Comparison of ENCODE assay signal across 16 mouse cellular contexts in genomic region chr6:14094907-14095306, GRCm38 (mm10).
"Had no signal": no experiment of that assay in that cellular context is flagged by ENCODE, and none has a peak within 500 bp of the region (broad histone marks: within the 10 kb centered on the region; RNA-seq: fewer than 3 reads in every experiment).

No protein-coding gene starts in this region.

- H3K27me3 ChIP-seq: lung, embryonic 15.5 days; megakaryocyte, embryonic 14.5 days; midbrain, embryonic 13.5 days; midbrain, embryonic 15.5 days; neural tube, embryonic 12.5 days; stomach, embryonic 15.5 days had no signal

- H3K36me3 ChIP-seq: lung, embryonic 15.5 days; midbrain, embryonic 13.5 days; midbrain, embryonic 15.5 days; neural tube, embryonic 12.5 days; stomach, embryonic 15.5 days had no signal

- H3K27ac ChIP-seq: lung, embryonic 15.5 days; macrophage; midbrain, embryonic 13.5 days; midbrain, embryonic 15.5 days; neural tube, embryonic 12.5 days; stomach, embryonic 15.5 days; stomach, postnatal 0 days had no signal

- H3K9ac ChIP-seq: lung, embryonic 15.5 days; midbrain, embryonic 13.5 days; midbrain, embryonic 15.5 days; neural tube, embryonic 12.5 days; stomach, embryonic 15.5 days had no signal

- H3K4me1 ChIP-seq: lung, embryonic 15.5 days; megakaryocyte, embryonic 14.5 days; midbrain, embryonic 13.5 days; midbrain, embryonic 15.5 days; neural tube, embryonic 12.5 days; stomach, embryonic 15.5 days had no signal

- H3K4me3 ChIP-seq: lung, embryonic 15.5 days; megakaryocyte, embryonic 14.5 days; midbrain, embryonic 13.5 days; midbrain, embryonic 15.5 days; neural tube, embryonic 12.5 days; stomach, embryonic 15.5 days had no signal

- H3K4me2 ChIP-seq: lung, embryonic 15.5 days; midbrain, embryonic 11.5 days; midbrain, embryonic 13.5 days; midbrain, embryonic 15.5 days; neural tube, embryonic 12.5 days; stomach, embryonic 15.5 days had no signal

- ATAC-seq: lung, postnatal 0 days; midbrain, embryonic 13.5 days; midbrain, embryonic 15.5 days had no signal

- DNase-seq: lung, postnatal 14 days; lung, postnatal 36 days; right cerebral cortex, postnatal 14 days; thymus, adult 2 months; thymus, postnatal 25 days; thymus, postnatal 4 days had no signal

- H3K9me3 ChIP-seq: lung, embryonic 15.5 days; megakaryocyte, embryonic 14.5 days; midbrain, embryonic 13.5 days; midbrain, embryonic 15.5 days; neural tube, embryonic 12.5 days; stomach, embryonic 15.5 days had no signal
